Mouse (Mus musculus) T-cell, adult 2 months (primary cell): ENCODE data around the gene Dctn1.

Experiments
- DNase-seq: peaks from one replicate; pipeline ENCODE4 v3.0.0; 2022; ENCODE audit warnings: low spot score

Gene Dctn1

GRCm38 (mm10) chr6:83136291-83136880 is 29.3 kb upstream of the Dctn1 start:
- DNase-seq = no peak

GRCm38 (mm10) chr6:83136881-83137575 is 28.7 kb upstream of the Dctn1 start:
- DNase-seq = no peak

GRCm38 (mm10) chr6:83137576-83137950 is 28.2 kb upstream of the Dctn1 start:
- DNase-seq = no peak

GRCm38 (mm10) chr6:83138056-83138455 is 27.7 kb upstream of the Dctn1 start:
- no peak for DNase-seq

GRCm38 (mm10) chr6:83140044-83140443 is 25.7 kb upstream of the Dctn1 start:
- no peak for DNase-seq

GRCm38 (mm10) chr6:83141636-83142035 is 24.1 kb upstream of the Dctn1 start:
- no peak for DNase-seq

DNA sequence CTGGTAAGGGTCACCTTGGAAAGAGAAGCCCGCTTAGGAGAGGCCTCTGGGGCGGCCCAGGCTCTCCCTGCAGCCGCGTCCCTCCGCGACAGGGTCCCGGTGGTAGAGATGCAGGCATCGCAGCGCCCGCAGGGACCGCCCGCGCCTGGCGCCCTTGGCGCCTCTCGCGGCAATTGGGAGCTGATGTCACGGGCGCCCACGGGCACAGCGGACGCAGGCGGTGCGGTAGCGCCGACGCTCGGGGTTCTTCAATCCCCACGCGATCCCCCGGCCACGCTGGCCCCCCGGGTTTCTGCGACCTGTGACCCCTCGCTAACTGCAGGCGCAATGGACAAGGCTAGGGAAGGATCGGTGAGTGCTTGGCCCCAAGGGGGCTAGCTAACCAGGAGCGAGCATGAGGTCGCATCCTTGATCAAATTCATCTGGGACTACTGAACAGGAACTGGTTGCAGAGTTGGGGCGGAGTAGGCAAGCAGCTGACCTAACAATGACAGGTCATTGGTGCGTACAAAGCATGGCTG is 23.4 kb upstream of the Dctn1 start:
- no peak for DNase-seq

DNA sequence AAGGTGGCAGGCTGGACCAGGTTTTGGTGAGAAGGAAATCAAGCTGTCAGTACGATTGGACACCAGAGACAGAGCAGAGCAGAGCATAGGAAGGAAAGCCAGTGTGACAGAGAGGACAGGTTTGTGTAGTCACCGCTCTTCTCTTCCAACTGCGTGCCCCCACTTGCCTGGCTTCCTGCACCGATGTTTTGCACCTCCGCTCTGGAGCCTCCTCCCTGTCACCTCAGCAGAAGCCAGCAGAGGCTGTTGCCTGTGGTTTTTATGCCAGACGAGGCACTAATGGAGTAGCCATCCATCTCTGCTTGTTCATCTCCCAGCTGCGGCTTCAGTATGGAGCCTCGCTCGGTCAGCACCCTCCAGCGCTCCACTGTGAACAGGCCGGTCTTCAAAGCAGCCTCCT is 22.8 kb upstream of the Dctn1 start:
- DNase-seq = no peak

GRCm38 (mm10) chr6:83145209-83145608 is 20.5 kb upstream of the Dctn1 start:
- DNase-seq = no peak

GRCm38 (mm10) chr6:83145805-83146204 is 19.9 kb upstream of the Dctn1 start:
- DNase-seq = no peak

DNA sequence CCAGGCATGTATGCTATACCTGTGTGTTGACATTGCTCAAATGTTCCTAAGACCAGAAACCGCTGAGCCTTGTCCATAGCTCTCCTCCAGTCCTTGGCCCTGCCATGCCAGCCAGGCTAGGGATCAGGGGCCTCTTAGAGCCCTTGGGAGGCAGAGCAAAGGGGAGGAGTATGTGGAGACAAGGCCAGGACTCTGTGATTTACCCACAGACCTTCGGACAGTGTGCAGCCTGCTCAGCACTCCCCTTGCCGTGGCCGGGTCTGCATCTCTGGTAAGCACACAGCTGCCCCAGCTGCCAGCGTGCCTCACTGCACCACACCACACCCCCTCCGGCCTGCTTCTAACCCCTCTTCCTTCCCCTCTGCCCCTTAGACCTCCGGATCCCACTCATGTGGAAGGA is 18.4 kb upstream of the Dctn1 start:
- no peak for DNase-seq

- DNase-seq = no peak
Measured at GRCm38 (mm10) chr6:83151721-83152120, 14.0 kb upstream of the Dctn1 start.

DNA sequence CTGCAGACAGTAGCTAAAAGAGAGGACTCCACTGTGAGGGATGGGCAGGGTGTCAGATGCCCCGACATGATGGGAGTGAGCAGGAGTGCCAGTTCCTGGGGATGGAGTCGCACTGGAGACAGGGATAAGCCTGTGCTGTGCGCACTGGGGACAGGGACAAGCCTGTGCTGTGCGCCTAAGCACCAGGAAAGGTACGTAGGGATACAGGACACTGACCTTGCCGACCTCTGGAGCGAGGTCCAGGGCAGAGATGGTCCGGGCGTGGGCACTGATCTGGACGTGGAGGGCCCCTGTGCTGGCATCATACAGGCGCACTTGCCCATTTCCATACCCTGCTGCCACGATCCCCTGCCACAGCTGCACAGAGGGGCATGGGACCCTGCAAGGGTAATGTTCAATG is 12.7 kb upstream of the Dctn1 start:
- no peak for DNase-seq

GRCm38 (mm10) chr6:83153485-83153884 is 12.2 kb upstream of the Dctn1 start:
- DNase-seq = no peak

DNA sequence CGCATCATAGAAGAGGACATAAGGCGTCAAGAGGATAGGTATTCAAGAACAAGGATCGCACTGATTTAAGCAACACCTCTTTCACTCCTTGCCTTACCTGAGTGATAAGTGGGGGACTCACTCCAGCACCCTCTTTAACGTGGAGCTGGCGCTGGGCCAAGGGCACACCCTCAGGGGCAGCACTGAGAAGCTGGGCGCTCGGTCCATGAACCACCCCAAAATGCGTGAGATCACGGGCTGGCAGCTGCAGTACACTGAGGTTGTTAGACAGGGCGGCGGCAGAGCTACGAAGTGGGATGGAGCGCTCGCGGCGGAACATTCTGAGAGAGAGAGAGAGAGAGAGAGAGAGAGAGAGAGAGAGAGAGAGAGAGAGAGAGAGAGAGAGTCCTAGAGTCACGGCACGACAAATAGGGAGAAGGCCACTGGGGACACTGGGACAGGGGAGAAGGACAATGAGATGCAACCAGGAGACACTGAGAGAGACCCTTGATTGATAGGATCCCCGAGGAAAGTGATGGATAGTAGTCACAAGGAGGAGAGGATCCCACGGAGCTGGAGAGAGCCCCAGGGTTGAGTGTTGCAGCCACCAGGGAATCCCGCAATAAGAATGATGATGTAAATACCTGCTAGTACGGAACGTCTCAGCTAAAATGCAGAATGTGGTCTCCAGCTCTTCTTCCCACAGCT is 10.0 kb upstream of the Dctn1 start:
- no peak for DNase-seq

DNA sequence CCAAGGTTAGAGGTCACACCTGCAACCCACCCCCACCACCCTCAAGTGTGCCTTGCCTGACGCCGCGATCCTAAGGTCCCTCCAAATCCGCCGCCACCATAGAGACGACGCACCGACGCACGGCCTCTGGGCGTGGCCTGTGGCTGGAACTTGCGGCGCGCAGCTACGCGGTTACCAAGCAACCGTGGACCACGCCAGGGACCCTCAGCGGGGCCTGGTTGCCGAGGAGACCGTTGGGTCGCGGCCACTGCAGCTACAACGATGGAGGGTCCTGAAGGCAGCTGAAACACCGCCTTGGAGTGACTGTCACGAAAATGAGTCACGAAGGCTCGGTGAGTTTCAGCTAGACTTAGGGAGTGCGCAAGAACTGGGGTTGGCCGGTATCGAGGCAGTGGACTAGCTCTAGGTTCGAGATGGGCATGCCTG is 9.4 kb upstream of the Dctn1 start, which contains the start of the genes Wdr54 and 1700003E16Rik:
Wdr54 (minus strand) TSS at position 139 of the 426 bp plus-strand sequence.
1700003E16Rik (plus strand) TSS at position 146 of the 426 bp plus-strand sequence.
- peak; percentile 39 for DNase-seq

DNA sequence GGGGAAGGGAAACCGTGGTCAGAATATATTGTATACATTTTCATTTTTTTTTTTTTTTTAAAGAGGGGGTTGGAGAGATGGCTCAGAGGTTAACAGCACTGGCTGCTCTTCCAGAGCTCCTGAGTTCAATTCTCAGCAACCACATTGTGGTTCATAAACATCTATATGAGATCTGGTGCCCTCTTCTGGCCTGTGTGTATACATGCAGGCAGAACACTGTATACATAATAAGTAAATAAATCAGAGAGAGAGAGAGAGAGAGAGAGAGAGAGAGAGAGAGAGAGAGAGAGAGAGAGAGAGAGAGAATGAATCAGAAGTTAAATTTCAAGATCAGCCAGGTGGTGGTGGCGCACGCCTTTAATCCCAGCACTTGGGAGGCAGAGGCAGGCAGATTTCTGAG is 6.3 kb upstream of the Dctn1 start:
- DNase-seq = peak; percentile 61

GRCm38 (mm10) chr6:83161442-83161841 is 4.3 kb upstream of the Dctn1 start:
- DNase-seq = no peak

- DNase-seq = no peak
Measured at GRCm38 (mm10) chr6:83161921-83162641, 3.6 kb upstream of the Dctn1 start.

GRCm38 (mm10) chr6:83162701-83163100 is 3.0 kb upstream of the Dctn1 start:
- peak; percentile 45 for DNase-seq

GRCm38 (mm10) chr6:83165026-83165606 is 604 bp upstream of the Dctn1 start:
- no peak for DNase-seq

GRCm38 (mm10) chr6:83166243-83166630 is 517 bp downstream of the Dctn1 start:
- peak; percentile 38 for DNase-seq
